Mouse (Mus musculus): ENCODE data around the gene Dis3l.

DNA sequence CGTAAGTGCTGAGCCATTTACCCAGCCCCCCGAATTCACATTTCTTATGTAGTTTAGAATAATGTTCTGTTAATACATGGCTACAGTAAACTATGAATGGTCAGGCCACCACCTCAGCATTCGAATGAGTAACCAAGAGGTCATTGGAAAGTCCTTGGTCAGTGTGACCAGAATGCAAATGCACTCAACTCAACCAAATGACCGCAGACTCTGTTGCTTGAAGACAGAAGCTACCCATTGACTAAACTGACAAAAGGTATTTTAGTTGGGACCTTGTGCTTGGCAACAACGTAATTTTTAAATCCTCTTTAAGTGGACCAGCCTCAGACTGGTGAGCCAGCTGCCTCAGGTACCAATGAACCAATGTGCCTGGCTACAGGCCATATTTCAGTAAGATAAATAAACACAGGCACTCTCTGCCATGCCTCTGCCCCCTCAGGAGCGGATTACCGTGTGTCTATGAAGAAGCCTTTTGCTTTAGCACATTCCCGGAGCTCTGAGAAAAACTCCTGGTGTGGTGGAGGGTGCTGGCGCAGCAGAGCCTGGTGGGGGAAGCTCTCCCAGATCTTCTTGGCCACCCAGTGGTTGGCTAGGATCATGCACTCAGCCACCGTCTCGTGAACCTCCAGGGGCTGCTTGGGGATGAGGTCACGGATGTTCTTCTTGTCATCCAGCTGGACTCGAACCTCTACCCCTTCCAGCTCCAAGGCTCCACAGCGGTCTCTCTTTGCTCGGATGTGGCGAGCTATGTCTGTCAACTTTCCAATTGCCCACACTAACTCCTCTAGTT lies 29.9 kb downstream of the Dis3l start:
- no peak for TF ChIP-seq POLR2A (IDR thresholded peaks at IDR 0.05; ENCODE audit: low read depth, low read length)
- no peak for TF ChIP-seq CTCF (IDR thresholded peaks at IDR 0.05; ENCODE audit: borderline replicate concordance, insufficient read depth, low read length)
